Comparison of ENCODE assay signal across 21 mouse cellular contexts in the genomic region with DNA sequence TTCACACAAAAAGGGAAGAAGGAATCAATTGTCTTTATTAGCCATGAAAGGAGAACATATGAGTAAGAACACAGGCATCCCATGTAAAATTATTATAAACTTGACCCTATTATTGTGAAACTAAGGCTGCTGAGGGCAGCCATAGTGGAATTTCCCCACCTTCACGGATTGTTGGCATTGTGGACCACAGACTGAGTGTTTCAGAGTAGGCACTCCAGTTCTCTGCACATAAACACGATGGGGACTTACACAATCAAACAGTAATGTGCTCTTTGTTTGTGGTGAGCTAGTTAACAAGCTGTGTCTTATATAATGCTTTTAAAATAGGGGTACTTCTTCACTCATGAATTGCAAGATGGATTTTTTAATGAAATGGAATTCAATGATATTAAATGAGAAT.
"Had no signal": no experiment of that assay in that cellular context is flagged by ENCODE, and none has a peak within 500 bp of the region (broad histone marks: within the 10 kb centered on the region; RNA-seq: fewer than 3 reads in every experiment).

No protein-coding gene starts in this region.

- H3K4me1 ChIP-seq: intestine, embryonic 15.5 days; kidney, embryonic 15.5 days; limb, embryonic 12.5 days; limb, embryonic 15.5 days; liver, embryonic 12.5 days; liver, embryonic 15.5 days; midbrain, embryonic 12.5 days; midbrain, embryonic 15.5 days; neural tube, embryonic 13.5 days; stomach, embryonic 15.5 days had no signal

- H3K4me3 ChIP-seq: intestine, embryonic 15.5 days; kidney, embryonic 15.5 days; limb, embryonic 12.5 days; limb, embryonic 15.5 days; liver, embryonic 12.5 days; liver, embryonic 15.5 days; midbrain, embryonic 12.5 days; midbrain, embryonic 15.5 days; myocyte; neural tube, embryonic 13.5 days; stomach, embryonic 15.5 days had no signal

- H3K27me3 ChIP-seq: intestine, embryonic 15.5 days; kidney, embryonic 15.5 days; limb, embryonic 12.5 days; limb, embryonic 15.5 days; liver, embryonic 12.5 days; liver, embryonic 15.5 days; midbrain, embryonic 12.5 days; midbrain, embryonic 15.5 days; neural tube, embryonic 13.5 days; stomach, embryonic 15.5 days had no signal

- ATAC-seq: intestine, embryonic 15.5 days; liver, embryonic 12.5 days; midbrain, embryonic 15.5 days had no signal

- DNase-seq: kidney, adult 11 months; kidney, adult 8-10 months; kidney, postnatal 10 days; kidney, postnatal 4 days; left cerebral cortex, postnatal 4 days; retina, postnatal 1 day; right cerebral cortex, postnatal 25 days; spleen, adult 18-20 months; thymus, postnatal 25 days had no signal

- H3K36me3 ChIP-seq: intestine, embryonic 15.5 days had no signal

- H3K9ac ChIP-seq: intestine, embryonic 15.5 days; kidney, embryonic 15.5 days; limb, embryonic 12.5 days; limb, embryonic 15.5 days; liver, embryonic 12.5 days; liver, embryonic 15.5 days; lung, embryonic 14.5 days; midbrain, embryonic 12.5 days; midbrain, embryonic 15.5 days; neural tube, embryonic 13.5 days; stomach, embryonic 15.5 days had no signal

- H3K27ac ChIP-seq: intestine, embryonic 15.5 days; kidney, embryonic 15.5 days; limb, embryonic 12.5 days; limb, embryonic 15.5 days; liver, embryonic 12.5 days; liver, embryonic 15.5 days; midbrain, embryonic 12.5 days; midbrain, embryonic 15.5 days; neural tube, embryonic 13.5 days; stomach, embryonic 15.5 days had no signal

- H3K4me2 ChIP-seq: intestine, embryonic 15.5 days; kidney, embryonic 15.5 days; limb, embryonic 12.5 days; limb, embryonic 15.5 days; liver, embryonic 12.5 days; liver, embryonic 15.5 days; lung, embryonic 14.5 days; midbrain, embryonic 12.5 days; midbrain, embryonic 15.5 days; neural tube, embryonic 13.5 days; stomach, embryonic 15.5 days had no signal

- H3K9me3 ChIP-seq: intestine, embryonic 15.5 days; limb, embryonic 15.5 days; liver, embryonic 12.5 days; liver, embryonic 15.5 days; midbrain, embryonic 12.5 days; midbrain, embryonic 15.5 days; stomach, embryonic 15.5 days had no signal
